Mouse (Mus musculus) left cerebral cortex, postnatal 25 days (tissue): ENCODE data around the gene Tanc2. TPM values are rescaled to one million over a fixed set of nuclear protein-coding genes. Genes with fewer than 3 reads are reported as not detected.

Experiments
- DNase-seq, 2 experiments: peaks; one replicate each; pipeline ENCODE4 v3.0.0; 2022; ENCODE audit warnings: low spot score in 2 of 2, mixed read lengths in 1 of 2
- intact Hi-C: fragments of 180-260 bp; cut with DNase I; formaldehyde crosslinking; loops from one replicate; pipeline ENCODE4 v1.15.1; 2025
- total RNA-seq, 2 experiments: library from RNA; stranded (reverse); gene quantifications; 2 replicates each; pipeline ENCODE4 v1.2.3; 2021

Tanc2 gene
- total RNA-seq, 2 experiments from 2014 or later: 227 to 231 TPM

DNA sequence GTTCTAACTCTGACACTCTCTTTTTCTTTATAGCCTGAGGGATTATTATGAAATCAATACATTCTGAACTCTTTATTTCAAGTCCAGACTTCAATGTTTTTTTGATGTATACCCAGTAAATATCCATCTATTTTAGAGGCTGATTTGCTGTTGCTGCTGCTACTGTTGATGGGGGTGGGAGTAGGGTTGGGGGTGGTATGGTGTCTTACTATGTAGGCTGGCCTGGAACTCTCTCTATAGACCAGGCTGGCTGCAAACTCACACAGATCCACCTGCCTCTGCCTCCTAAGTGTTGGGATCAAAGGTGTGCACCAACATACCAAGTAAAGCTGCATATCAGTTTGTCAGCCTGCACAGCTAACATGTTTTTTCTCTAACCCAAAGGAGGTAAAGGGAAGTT is 321.4 kb downstream of the Tanc2 start:
- intact Hi-C loops: loop anchor here (5.0 kb wide), 5 partner anchors 224 to 644 kb away; no protein-coding TSS in a partner anchor
- DNase-seq: no peak

GRCm38 (mm10) chr11:105911592-105912375 is 322.0 kb downstream of the Tanc2 start:
- DNase-seq: peak; percentile 81 to 91
- intact Hi-C loops: loop anchor here (5.0 kb wide), 5 partner anchors 224 to 644 kb away; no protein-coding TSS in a partner anchor

- peak; percentile 30 to 69 for DNase-seq
Observed at GRCm38 (mm10) chr11:105913580-105913979, 323.8 kb downstream of the Tanc2 start.

DNA sequence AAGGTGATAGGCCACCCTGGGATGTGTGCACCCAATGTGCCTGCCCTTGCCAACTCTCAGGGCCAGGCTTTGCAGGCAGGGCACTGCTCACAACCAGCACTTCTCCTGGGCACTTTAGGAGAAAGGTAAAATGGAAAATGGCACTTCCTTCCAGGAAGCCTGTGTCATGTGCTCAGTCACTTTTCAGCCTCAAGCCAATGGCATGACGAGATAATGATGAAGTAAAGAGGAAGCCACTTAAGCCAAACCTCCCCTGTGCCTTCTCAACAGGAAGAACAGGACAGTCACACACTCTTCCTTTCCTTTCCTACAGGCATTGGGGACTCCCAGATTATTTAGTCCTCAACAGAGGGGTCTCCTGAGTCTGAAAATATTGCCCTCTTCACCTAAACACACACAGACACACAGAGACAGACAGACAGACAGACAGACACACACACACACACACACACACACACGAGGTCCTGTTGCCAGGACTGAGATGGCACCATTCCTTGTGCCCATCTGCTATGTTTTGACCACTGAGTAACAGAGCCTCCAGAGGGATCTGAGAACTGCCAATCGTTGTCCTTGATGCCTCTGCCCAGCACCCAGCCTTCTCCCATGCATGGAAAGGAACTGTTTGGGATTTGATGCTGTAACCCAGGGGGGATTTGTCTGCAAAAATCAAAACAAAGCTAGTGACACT is 330.5 kb downstream of the Tanc2 start:
- DNase-seq: no peak
- intact Hi-C loops: no loop called here

More at GRCm38 (mm10) chr11:105913580-105913979, 323.8 kb downstream of the Tanc2 start:
- intact Hi-C loops: loop anchor here (5.0 kb wide), 5 partner anchors 226 to 646 kb away; no protein-coding TSS in a partner anchor

DNA sequence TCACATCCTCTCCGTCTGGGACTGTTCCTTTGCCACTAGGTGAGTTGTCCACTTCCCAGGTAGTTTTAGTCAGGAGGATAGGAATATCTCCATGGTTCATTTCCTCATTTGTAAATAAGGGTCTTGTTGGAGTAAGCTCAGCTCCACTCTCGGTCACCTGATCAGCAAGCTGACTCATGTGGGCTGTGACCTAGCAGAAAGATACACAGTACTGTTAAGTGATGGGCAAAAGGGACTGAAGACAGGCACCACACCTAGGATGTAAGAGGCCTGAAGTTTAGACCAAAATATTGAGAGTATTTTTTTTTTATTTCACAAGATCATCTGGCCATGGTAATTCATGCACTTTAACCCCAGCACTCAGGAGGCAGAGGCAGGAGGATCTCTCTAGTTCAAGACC is 331.1 kb downstream of the Tanc2 start:
- intact Hi-C loops: no loop called here
- no peak for DNase-seq

GRCm38 (mm10) chr11:105921275-105921674 is 331.5 kb downstream of the Tanc2 start:
- DNase-seq: no peak
- intact Hi-C loops: no loop called here

- intact Hi-C loops: no loop called here
- peak in 1 of 2 experiments; percentile 64 for DNase-seq
Observed at GRCm38 (mm10) chr11:105922769-105923663, 333.2 kb downstream of the Tanc2 start.

DNA sequence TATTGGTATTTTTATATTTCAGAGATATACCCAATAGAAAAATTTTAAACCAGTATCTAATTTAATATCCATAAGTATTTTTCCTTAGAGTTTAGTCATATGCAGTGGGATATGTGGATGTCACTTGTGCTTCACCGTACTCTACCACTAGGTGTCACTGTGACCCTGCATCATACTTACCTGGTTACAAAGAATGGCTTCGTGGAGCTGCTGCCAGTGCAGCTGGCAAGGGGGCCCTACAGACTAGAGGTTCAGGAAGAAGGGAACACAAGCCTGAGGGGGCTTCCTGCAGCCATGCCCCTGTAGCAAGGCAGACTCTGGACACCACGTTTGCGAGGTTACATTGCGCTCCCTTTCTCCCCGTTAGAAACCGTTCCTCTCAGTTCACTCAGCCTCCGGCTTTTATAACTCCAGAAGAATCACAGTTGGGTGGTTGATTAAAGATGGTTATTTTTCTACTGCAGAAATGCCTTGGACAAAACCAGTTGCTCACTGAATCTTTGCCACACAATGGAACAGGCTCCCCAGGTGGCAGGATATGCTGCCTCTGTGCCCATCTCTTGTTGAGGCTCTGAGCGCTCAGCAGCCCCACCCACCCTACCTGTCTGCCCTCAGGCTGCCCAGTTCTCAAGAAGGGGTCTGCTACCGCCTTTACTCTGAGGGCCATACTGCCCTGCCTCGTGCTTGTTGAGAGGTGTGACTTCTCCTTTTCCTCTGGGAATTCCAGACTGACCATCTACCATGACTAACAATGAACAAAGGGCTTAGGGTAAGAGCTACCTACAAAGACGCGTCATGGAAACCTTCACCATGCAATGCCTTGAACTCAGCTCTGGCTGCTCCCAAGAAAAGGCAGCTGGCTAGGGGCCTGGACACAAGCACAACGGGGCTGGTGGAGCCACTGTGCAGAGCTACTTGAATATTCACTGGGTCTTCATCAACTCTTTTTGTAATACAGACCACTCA is 337.6 kb downstream of the Tanc2 start:
- peak; percentile 71 to 87 for DNase-seq
- intact Hi-C loops: loop anchor here (2.0 kb wide), 2 partner anchors 41 to 99 kb away; no protein-coding TSS in a partner anchor

DNA sequence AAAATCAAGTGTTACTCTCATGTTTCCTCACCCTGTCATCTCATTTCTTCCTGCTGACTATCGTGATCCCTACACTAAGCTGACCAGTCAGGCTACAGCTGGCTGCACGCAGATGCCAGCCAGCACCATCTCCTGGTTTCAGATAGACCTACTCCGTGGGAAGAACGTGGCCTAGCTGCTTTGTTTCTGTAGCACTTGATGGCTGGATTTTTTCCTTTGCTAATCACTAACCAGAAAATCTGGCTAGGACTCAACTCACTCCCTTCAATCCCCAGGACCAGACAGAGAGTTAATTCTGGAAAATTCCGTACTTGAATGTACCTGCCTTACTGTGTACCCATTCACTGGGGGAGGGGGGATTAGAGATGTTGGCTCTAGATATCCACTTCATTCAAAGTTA is 338.4 kb downstream of the Tanc2 start:
- intact Hi-C loops: loop anchor here (2.0 kb wide), 1 partner anchor 99 kb away; no protein-coding TSS in a partner anchor
- no peak for DNase-seq

GRCm38 (mm10) chr11:105931380-105931779 is 341.6 kb downstream of the Tanc2 start:
- no peak for DNase-seq

GRCm38 (mm10) chr11:105933746-105934145 is 344.0 kb downstream of the Tanc2 start:
- intact Hi-C loops: no loop called here
- DNase-seq: no peak

More at GRCm38 (mm10) chr11:105931380-105931779, 341.6 kb downstream of the Tanc2 start:
- intact Hi-C loops: no loop called here

DNA sequence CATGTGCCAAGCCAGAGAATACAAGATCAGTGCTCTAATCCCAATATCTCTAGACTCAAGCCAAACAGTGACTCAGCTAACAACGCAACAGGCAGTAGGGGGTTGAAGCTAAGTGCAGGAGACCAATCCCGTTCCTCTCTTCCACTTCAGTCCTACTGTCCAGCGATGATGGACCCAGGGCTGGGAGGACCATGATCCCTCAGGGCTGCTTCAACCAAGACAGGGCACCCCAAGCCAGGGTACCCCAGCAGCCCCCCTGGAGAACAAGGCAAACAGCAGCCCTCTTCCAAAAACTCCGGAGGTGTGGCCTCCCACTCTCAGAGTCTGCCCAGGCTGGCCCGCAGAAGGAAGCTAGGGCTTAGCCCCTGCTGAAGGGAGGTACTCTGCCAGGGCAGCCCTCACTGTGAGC is 344.5 kb downstream of the Tanc2 start:
- intact Hi-C loops: no loop called here
- no peak for DNase-seq

GRCm38 (mm10) chr11:105934816-105935215 is 345.0 kb downstream of the Tanc2 start:
- intact Hi-C loops: no loop called here

GRCm38 (mm10) chr11:105935496-105935895 is 345.7 kb downstream of the Tanc2 start:
- no peak for DNase-seq
- intact Hi-C loops: no loop called here

More at GRCm38 (mm10) chr11:105934816-105935215, 345.0 kb downstream of the Tanc2 start:
- no peak for DNase-seq

- intact Hi-C loops: no loop called here
- DNase-seq: peak in 1 of 2 experiments; percentile 63
Observed at GRCm38 (mm10) chr11:105936200-105936599, 346.4 kb downstream of the Tanc2 start.

DNA sequence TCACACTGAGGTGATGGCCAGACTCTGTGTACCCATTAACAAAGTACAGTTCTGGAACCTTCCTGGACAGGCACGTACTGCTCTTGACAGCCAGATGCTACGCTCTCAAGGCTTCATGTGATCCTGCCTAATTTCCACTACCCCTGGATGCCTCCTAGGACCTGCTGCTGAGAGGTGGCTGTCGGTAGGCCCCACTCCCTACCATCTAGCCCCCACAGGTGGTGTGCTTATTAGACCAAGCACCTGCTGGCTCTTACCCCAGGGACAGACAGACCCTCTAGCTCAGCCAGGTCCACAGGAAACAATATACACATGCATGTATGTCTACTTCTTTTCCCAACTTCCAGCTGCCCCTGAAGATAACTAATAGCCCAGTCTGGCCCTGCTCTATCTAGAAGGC is 347.2 kb downstream of the Tanc2 start:
- intact Hi-C loops: no loop called here

DNA sequence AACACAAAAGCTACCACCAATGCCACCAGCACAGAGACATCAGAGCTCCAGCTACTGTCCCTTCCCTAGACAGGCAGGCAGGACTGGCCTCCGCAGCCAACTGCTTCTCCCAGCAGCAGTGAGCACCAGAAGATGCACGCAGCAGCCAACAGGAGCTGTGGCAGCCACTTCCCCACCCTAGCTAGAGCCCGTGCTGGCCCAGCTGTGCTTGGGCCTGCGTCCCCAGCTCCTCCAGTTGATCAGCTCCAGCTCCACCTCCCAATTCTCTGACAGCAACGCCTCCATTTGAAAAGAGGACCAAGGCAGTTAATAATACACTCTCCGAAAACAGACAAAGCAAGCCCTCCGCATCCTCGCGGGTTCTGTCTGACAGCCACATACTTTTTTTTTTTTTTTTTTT is 349.0 kb downstream of the Tanc2 start:
- intact Hi-C loops: no loop called here
- no peak for DNase-seq

More for the DNA sequence above, 347.2 kb downstream of the Tanc2 start:
- DNase-seq: no peak

GRCm38 (mm10) chr11:105941973-105942372 is 352.2 kb downstream of the Tanc2 start:
- no peak for DNase-seq
- intact Hi-C loops: loop anchor here (5.0 kb wide), 1 partner anchor 80 kb away; no protein-coding TSS in a partner anchor
